Mouse (Mus musculus): ENCODE data around the gene Mbl2. TPM values are rescaled to one million over a fixed set of nuclear protein-coding genes. Genes with fewer than 3 reads are reported as not detected.
"Not testable (repeated sequence)": the region's sequence is repeated elsewhere in the genome, so short reads cannot be mapped to it uniquely, and the experiment has no call there.

The Mbl2 gene
- polyA plus RNA-seq, 1 experiment from 2014 or later, result not detected

GRCm38 (mm10) chr19:30214026-30214425 is 18.7 kb upstream of the Mbl2 start:
- H3K27me3 ChIP-seq (replicated peaks; ENCODE audit: control insufficient read depth, insufficient read depth, low read length), result no peaks in the 10 kb centered on the region
- 23% methylated on average over 2 of the region's 2 CpGs for WGBS
- H3K27ac ChIP-seq (ENCODE audit: low read depth, low read length), result no peak overlapping the region
- no peak for ATAC-seq
- no peaks in the 10 kb centered on the region for H3K4me1 ChIP-seq (ENCODE audit: control insufficient read depth, insufficient read depth, low read length)
- H3K4me3 ChIP-seq (ENCODE audit: low read depth, low read length), result no peak overlapping the region
- H3K36me3 ChIP-seq (ENCODE audit: control insufficient read depth, insufficient read depth, low read length), result no peaks in the 10 kb centered on the region
- no peak for DNase-seq (ENCODE audit: low spot score)
- no peak overlapping the region for H3K9ac ChIP-seq (ENCODE audit: low read length)
- H3K9me3 ChIP-seq (replicated peaks; ENCODE audit: control insufficient read depth, low read length), result no peaks in the 10 kb centered on the region
- H3K4me2 ChIP-seq (ENCODE audit: low read length), result no peak overlapping the region

DNA sequence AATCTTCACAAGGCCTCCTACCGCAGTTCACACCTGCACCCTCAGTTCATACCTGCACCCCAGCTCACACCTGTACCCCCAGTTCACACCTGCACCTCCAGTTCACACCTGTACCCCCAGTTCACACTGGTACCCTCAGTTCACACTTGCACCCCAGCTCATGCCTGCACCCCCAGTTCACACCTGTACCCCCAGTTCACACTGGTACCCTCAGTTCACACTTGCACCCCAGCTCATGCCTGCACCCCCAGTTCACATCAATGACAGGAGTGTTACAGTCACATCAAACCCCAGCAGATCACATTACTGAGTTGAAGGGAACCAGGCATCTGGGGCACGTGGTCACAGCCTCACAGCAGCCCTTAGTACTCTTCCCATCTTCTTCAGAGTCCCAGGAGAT is 17.0 kb upstream of the Mbl2 start:
- not testable (repeated sequence) for H3K4me3 ChIP-seq (ENCODE audit: low read depth, low read length); H3K27me3 ChIP-seq (replicated peaks; ENCODE audit: control insufficient read depth, insufficient read depth, low read length); H3K9me3 ChIP-seq (replicated peaks; ENCODE audit: control insufficient read depth, low read length); H3K9ac ChIP-seq (ENCODE audit: low read length); H3K4me2 ChIP-seq (ENCODE audit: low read length); H3K36me3 ChIP-seq (ENCODE audit: control insufficient read depth, insufficient read depth, low read length); H3K27ac ChIP-seq (ENCODE audit: low read depth, low read length); ATAC-seq; H3K4me1 ChIP-seq (ENCODE audit: control insufficient read depth, insufficient read depth, low read length); DNase-seq (ENCODE audit: low spot score)
- 84% methylated on average over 2 of the region's 2 CpGs for WGBS

GRCm38 (mm10) chr19:30216186-30216585 is 16.6 kb upstream of the Mbl2 start:
- no peak overlapping the region for H3K4me3 ChIP-seq (ENCODE audit: low read depth, low read length)
- H3K4me2 ChIP-seq (ENCODE audit: low read length), result no peak overlapping the region
- WGBS, result 75% methylated on average over 4 of the region's 4 CpGs
- no peaks in the 10 kb centered on the region for H3K27me3 ChIP-seq (replicated peaks; ENCODE audit: control insufficient read depth, insufficient read depth, low read length)
- no peaks in the 10 kb centered on the region for H3K4me1 ChIP-seq (ENCODE audit: control insufficient read depth, insufficient read depth, low read length)
- H3K9ac ChIP-seq (ENCODE audit: low read length), result no peak overlapping the region
- H3K27ac ChIP-seq (ENCODE audit: low read depth, low read length), result no peak overlapping the region
- no peaks in the 10 kb centered on the region for H3K36me3 ChIP-seq (ENCODE audit: control insufficient read depth, insufficient read depth, low read length)
- DNase-seq (ENCODE audit: low spot score) (no peak), ATAC-seq (no peak)
- H3K9me3 ChIP-seq (replicated peaks; ENCODE audit: control insufficient read depth, low read length), result no peaks in the 10 kb centered on the region

DNA sequence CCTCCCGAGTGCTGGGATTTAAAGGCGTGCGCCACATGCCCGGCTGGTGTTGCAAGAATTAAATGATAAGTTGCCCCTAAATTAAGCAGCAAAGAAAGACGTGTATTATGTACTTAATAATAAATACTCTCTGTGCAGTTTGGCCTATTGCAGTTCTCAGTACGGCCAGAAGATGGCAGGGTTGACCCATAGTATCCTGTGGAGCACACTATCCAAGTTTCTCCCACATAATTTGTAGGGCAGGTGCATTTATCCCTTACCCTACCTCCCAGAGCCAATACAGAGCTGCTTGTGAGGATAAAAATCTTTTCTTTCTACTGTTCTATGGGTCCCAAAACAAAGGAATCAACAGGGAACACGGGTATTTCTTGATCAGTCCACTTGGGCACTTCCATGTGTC is 15.4 kb upstream of the Mbl2 start:
- Histone ChIP-seq H3K9me3 (replicated peaks; ENCODE audit: control insufficient read depth, low read length) (no peaks in the 10 kb centered on the region), H3K9ac (ENCODE audit: low read length) (no peak overlapping the region), H3K4me1 (ENCODE audit: control insufficient read depth, insufficient read depth, low read length) (no peaks in the 10 kb centered on the region), H3K27me3 (replicated peaks; ENCODE audit: control insufficient read depth, insufficient read depth, low read length) (no peaks in the 10 kb centered on the region), H3K4me2 (ENCODE audit: low read length) (no peak overlapping the region), H3K36me3 (ENCODE audit: control insufficient read depth, insufficient read depth, low read length) (no peaks in the 10 kb centered on the region), H3K27ac (ENCODE audit: low read depth, low read length) (no peak overlapping the region), H3K4me3 (ENCODE audit: low read depth, low read length) (no peak overlapping the region)
- DNase-seq (ENCODE audit: low spot score) (peak; percentile 75), ATAC-seq (peak; percentile 67; the same call in 1 of the 2 replicates)
- 25% methylated on average over 7 of the region's 7 CpGs for WGBS

DNA sequence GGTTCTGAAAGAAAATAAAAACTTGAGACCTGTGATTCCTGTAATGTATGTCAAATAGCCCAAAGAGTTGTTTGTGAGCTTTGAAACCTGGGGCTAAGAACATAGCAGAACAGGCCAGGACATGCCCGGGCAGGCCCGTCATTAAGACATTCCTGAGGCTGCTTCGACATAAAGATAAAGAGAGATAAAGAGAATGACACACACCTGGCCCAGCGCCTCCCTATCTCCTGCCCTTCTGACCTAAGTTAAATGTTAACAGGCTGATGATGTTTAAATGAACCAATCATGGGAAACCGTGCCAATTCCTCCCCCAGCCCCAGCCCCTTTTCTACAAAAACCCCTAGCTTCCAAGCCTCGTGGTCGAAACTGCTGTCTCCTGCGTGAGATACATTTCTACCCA is 10.1 kb upstream of the Mbl2 start:
- not testable (repeated sequence) for H3K4me1 ChIP-seq (ENCODE audit: control insufficient read depth, insufficient read depth, low read length); H3K4me2 ChIP-seq (ENCODE audit: low read length); H3K4me3 ChIP-seq (ENCODE audit: low read depth, low read length); H3K9ac ChIP-seq (ENCODE audit: low read length); ATAC-seq; DNase-seq (ENCODE audit: low spot score); H3K27me3 ChIP-seq (replicated peaks; ENCODE audit: control insufficient read depth, insufficient read depth, low read length); H3K9me3 ChIP-seq (replicated peaks; ENCODE audit: control insufficient read depth, low read length); H3K27ac ChIP-seq (ENCODE audit: low read depth, low read length); H3K36me3 ChIP-seq (ENCODE audit: control insufficient read depth, insufficient read depth, low read length)
- WGBS, result 86% methylated on average over 8 of the region's 8 CpGs

DNA sequence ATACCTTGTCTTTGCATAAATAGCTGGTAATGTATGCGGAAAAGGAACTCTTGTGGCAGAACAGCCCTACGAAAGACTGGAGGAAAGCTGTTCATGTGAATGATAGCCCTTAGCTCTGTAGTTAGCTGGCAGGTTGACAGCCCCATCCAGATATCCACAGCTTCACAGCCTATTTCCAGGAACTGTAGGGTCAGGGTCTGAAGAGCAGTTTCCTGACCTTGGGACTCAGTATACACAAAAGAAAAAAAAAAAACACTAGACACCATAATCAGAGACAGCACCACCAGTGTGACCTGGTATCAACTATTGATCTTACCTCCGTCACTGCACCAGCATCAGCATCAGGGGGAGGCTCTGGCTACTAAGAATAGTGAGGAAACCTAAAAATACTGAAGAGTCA is 3.3 kb upstream of the Mbl2 start:
- no peak overlapping the region for H3K4me3 ChIP-seq (ENCODE audit: low read depth, low read length)
- WGBS, result 86% methylated on average over 3 of the region's 3 CpGs
- no peaks in the 10 kb centered on the region for H3K4me1 ChIP-seq (ENCODE audit: control insufficient read depth, insufficient read depth, low read length)
- no peaks in the 10 kb centered on the region for H3K27me3 ChIP-seq (replicated peaks; ENCODE audit: control insufficient read depth, insufficient read depth, low read length)
- no peak overlapping the region for H3K27ac ChIP-seq (ENCODE audit: low read depth, low read length)
- ATAC-seq, result no peak
- no peak overlapping the region for H3K9ac ChIP-seq (ENCODE audit: low read length)
- DNase-seq (ENCODE audit: low spot score), result no peak
- no peak overlapping the region for H3K4me2 ChIP-seq (ENCODE audit: low read length)
- no peaks in the 10 kb centered on the region for H3K9me3 ChIP-seq (replicated peaks; ENCODE audit: control insufficient read depth, low read length)
- H3K36me3 ChIP-seq (ENCODE audit: control insufficient read depth, insufficient read depth, low read length), result no peaks in the 10 kb centered on the region

GRCm38 (mm10) chr19:30234416-30234815 is 1.7 kb downstream of the Mbl2 start:
- Histone ChIP-seq H3K27me3 (replicated peaks; ENCODE audit: control insufficient read depth, insufficient read depth, low read length) (no peaks in the 10 kb centered on the region), H3K4me1 (ENCODE audit: control insufficient read depth, insufficient read depth, low read length) (no peaks in the 10 kb centered on the region), H3K4me3 (ENCODE audit: low read depth, low read length) (no peak overlapping the region), H3K9ac (ENCODE audit: low read length) (no peak overlapping the region), H3K27ac (ENCODE audit: low read depth, low read length) (no peak overlapping the region), H3K9me3 (replicated peaks; ENCODE audit: control insufficient read depth, low read length) (no peaks in the 10 kb centered on the region), H3K4me2 (ENCODE audit: low read length) (no peak overlapping the region), H3K36me3 (ENCODE audit: control insufficient read depth, insufficient read depth, low read length) (no peaks in the 10 kb centered on the region)
- WGBS, result 81% methylated on average over 8 of the region's 8 CpGs
- DNase-seq (ENCODE audit: low spot score) (no peak), ATAC-seq (no peak)

- H3K9me3 ChIP-seq (replicated peaks; ENCODE audit: control insufficient read depth, low read length), result no peaks in the 10 kb centered on the region
- H3K9ac ChIP-seq (ENCODE audit: low read length), result no peak overlapping the region
- no peak overlapping the region for H3K27ac ChIP-seq (ENCODE audit: low read depth, low read length)
- H3K36me3 ChIP-seq (ENCODE audit: control insufficient read depth, insufficient read depth, low read length), result no peaks in the 10 kb centered on the region
- no peaks in the 10 kb centered on the region for H3K4me1 ChIP-seq (ENCODE audit: control insufficient read depth, insufficient read depth, low read length)
- no peak overlapping the region for H3K4me2 ChIP-seq (ENCODE audit: low read length)
- WGBS, result 22% methylated on average over 11 of the region's 11 CpGs
- DNase-seq (ENCODE audit: low spot score) (peak; percentile 42), ATAC-seq (no peak)
- H3K27me3 ChIP-seq (replicated peaks; ENCODE audit: control insufficient read depth, insufficient read depth, low read length), result 0 out of 2 replicates have a peak, but pooled peaks cover 4% of the 10 kb centered on the region
- no peak overlapping the region for H3K4me3 ChIP-seq (ENCODE audit: low read depth, low read length)
These were observed 14.6 kb downstream of the Mbl2 start for GRCm38 (mm10) chr19:30247359-30247758.

GRCm38 (mm10) chr19:30248822-30249221 is 16.1 kb downstream of the Mbl2 start:
- H3K9me3 ChIP-seq (replicated peaks; ENCODE audit: control insufficient read depth, low read length), result no peaks in the 10 kb centered on the region
- no peaks in the 10 kb centered on the region for H3K4me1 ChIP-seq (ENCODE audit: control insufficient read depth, insufficient read depth, low read length)
- no peak overlapping the region for H3K27ac ChIP-seq (ENCODE audit: low read depth, low read length)
- 0 out of 2 replicates have a peak, but pooled peaks have one; percentile 37 for ATAC-seq
- peak; percentile 83 for DNase-seq (ENCODE audit: low spot score)
- H3K4me3 ChIP-seq (ENCODE audit: low read depth, low read length), result no peak overlapping the region
- H3K9ac ChIP-seq (ENCODE audit: low read length), result no peak overlapping the region
- no peaks in the 10 kb centered on the region for H3K36me3 ChIP-seq (ENCODE audit: control insufficient read depth, insufficient read depth, low read length)
- no peak overlapping the region for H3K4me2 ChIP-seq (ENCODE audit: low read length)
- WGBS, result 4% methylated on average over 8 of the region's 8 CpGs
- H3K27me3 ChIP-seq (replicated peaks; ENCODE audit: control insufficient read depth, insufficient read depth, low read length), result 0 out of 2 replicates have a peak, but pooled peaks cover 4% of the 10 kb centered on the region

Data from forebrain, embryonic 14.5 days (tissue).